Mouse (Mus musculus): ENCODE data around the gene Pnmal2. TPM values are rescaled to one million over a fixed set of nuclear protein-coding genes. Genes with fewer than 3 reads are reported as not detected.

Gene Pnmal2
- polyA plus RNA-seq, 1 experiment, result 135 TPM

DNA sequence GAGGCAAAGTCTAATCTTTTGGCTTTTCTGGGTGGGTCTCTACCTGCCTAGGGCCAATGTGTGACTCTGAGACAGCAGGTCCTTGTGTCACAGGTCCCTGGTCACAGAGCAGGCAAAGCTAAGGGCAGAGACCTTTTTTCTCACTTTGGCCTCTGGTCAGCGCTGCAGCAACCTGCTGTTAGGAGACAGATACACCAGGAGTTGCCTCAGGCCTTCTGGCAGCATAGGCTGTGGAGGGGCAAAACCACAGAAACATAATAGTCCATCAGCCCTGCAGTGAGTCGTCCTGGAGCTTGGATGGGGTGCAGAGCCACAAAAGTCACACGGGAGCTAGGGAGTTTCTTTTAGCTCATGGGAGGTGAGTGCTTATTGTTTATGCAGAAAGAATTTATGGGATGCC, 25.8 kb upstream of the Pnmal2 start:
- Histone ChIP-seq H3K27ac (ENCODE audit: insufficient read depth, low read length) (no peak overlapping the region), H3K4me1 (ENCODE audit: control insufficient read depth, insufficient read depth, low read length) (peaks cover 46% of the 10 kb centered on the region), H3K27me3 (ENCODE audit: control insufficient read depth, insufficient read depth, low read length) (no peaks in the 10 kb centered on the region), H3K4me3 (replicated peaks; ENCODE audit: insufficient read depth, low read depth, low read length) (no peak overlapping the region)
- TF ChIP-seq CTCF (IDR thresholded peaks at IDR 0.05; ENCODE audit: borderline replicate concordance, insufficient read depth, low read depth, low read length) (no peak), POLR2A (IDR thresholded peaks at IDR 0.05; ENCODE audit: borderline replicate concordance, insufficient read depth, low read length) (no peak)
- 14% methylated on average over 3 of the region's 3 CpGs for WGBS
- DNase-seq, result peak in 1 of 2 experiments; percentile 44

DNA sequence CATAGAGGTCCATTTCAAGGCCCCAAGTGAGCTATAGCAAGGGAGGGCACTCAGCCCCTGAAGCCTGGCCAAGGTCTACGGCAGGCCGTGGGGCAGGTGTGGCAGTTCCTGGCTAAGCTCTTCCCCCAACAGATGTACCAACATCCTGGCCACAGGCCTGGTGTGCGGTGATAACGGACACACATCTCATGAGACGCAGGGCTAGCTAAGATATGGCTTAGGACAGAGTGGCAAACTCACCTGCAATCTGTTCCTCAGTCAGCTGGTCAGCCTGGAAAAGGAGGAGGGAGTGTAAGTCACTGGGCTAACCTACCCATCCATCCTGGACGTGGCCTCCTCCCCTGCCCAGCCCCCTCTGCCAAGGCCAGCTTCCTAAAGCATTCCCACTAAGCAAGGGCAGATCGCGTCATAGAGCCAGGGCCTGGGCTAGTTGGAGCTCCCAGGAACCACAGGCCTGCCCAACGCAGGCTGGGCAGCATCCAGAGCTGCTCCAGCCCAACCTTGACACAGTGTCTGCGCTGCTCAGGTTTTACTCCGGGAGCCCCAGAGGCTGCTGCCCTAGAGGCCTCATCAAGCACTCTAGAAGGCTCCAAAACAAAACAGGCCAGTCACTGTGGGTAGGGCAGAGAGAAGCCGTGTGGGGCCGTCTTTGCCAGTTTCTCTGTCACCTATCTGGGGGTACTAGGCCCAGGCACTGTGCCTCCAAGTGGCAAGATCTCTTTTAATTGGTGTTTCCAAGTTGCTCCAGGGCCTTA, 24.9 kb upstream of the Pnmal2 start:
- Histone ChIP-seq H3K27ac (ENCODE audit: insufficient read depth, low read length) (peak overlapping the region; percentile 16), H3K27me3 (ENCODE audit: control insufficient read depth, insufficient read depth, low read length) (no peaks in the 10 kb centered on the region), H3K4me3 (replicated peaks; ENCODE audit: insufficient read depth, low read depth, low read length) (peak overlapping the region; percentile 34), H3K4me1 (ENCODE audit: control insufficient read depth, insufficient read depth, low read length) (peaks cover 46% of the 10 kb centered on the region)
- TF ChIP-seq POLR2A (IDR thresholded peaks at IDR 0.05; ENCODE audit: borderline replicate concordance, insufficient read depth, low read length) (no peak), CTCF (IDR thresholded peaks at IDR 0.05; ENCODE audit: borderline replicate concordance, insufficient read depth, low read depth, low read length) (no peak)
- WGBS, result 6% methylated on average over 13 of the region's 13 CpGs
- peak; percentile 46 to 55 for DNase-seq

DNA sequence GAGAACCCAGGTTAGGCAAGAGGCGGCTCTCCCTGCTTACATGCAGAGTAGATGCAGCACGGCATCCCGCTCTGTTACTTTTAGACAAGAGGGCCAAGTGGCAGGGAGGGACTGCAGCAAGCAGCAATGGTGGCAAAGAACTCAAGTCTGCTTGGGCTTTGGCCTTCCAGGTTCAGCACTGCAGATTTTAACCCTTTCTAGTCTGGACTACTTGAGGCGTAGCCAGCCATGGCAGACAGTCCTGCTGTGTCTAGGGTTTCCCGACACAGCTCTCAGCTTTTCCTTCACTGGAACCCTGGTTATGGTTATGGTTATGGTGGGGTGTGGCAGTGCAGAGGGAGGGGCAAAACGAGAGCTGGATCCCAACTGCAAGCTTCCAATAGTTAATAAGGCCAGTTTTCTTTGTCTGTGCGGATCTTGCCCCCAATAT, 24.3 kb upstream of the Pnmal2 start:
- WGBS, result 22% methylated on average over 7 of the region's 7 CpGs
- Histone ChIP-seq H3K27me3 (ENCODE audit: control insufficient read depth, insufficient read depth, low read length) (no peaks in the 10 kb centered on the region), H3K27ac (ENCODE audit: insufficient read depth, low read length) (peak overlapping the region; percentile 16), H3K4me1 (ENCODE audit: control insufficient read depth, insufficient read depth, low read length) (peaks cover 46% of the 10 kb centered on the region), H3K4me3 (replicated peaks; ENCODE audit: insufficient read depth, low read depth, low read length) (peak overlapping the region; percentile 33)
- no peak for DNase-seq
- TF ChIP-seq POLR2A (IDR thresholded peaks at IDR 0.05; ENCODE audit: borderline replicate concordance, insufficient read depth, low read length), result no peak
- TF ChIP-seq CTCF (IDR thresholded peaks at IDR 0.05; ENCODE audit: borderline replicate concordance, insufficient read depth, low read depth, low read length), result no peak

DNA sequence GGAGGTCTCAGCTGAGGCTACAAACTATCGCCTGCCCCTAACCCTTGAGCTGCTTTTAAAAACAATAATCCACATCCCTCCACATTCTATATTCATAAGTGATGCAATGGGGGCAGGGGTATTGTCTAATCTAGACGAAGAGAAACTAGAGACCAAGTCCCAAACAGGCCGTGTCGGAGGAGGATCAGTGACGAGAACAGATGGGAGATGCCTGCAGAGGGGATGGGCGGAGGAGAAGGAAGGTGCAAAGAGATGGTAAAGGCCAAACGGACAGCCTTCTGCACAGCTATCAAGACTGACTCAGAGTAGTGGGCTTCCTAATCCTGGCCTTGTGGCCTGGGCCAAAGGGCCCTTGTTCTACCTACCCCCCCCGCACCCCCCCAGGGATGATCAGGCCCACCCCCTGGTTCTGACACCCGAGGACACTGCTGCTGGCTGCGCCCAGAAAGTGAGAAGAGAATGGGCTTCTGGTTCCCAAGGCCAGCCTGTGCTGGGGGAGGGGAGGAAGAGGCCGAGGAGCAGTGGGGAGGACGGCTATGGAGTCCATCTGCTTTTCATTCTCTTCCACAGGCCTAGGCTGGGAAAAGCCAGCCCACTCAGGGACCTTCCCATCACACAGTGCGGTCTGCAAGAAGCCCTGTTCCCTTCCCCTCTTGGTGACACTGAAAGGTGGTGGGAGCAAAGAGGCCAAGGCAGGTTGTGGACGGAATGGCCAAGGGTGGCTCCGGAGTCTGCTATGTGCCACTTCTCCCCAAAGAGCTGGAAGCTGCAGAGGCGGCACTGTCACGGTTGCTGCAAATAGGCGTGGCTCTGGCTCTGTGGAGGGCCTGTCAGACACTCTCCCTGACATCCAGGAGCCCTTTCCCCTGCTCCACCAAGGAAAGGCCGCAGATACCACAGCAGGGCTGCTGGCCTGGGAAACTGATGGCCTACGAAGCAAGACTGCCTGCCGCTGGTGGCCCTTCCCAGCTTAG, 23.4 kb upstream of the Pnmal2 start:
- Histone ChIP-seq H3K27me3 (ENCODE audit: control insufficient read depth, insufficient read depth, low read length) (no peaks in the 10 kb centered on the region), H3K27ac (ENCODE audit: insufficient read depth, low read length) (peak overlapping the region; percentile 76), H3K4me1 (ENCODE audit: control insufficient read depth, insufficient read depth, low read length) (peaks cover 39% of the 10 kb centered on the region), H3K4me3 (replicated peaks; ENCODE audit: insufficient read depth, low read depth, low read length) (peak overlapping the region; percentile 97)
- DNase-seq, result peak; percentile 60 to 62
- WGBS, result 6% methylated on average over 21 of the region's 21 CpGs
- TF ChIP-seq POLR2A (IDR thresholded peaks at IDR 0.05; ENCODE audit: borderline replicate concordance, insufficient read depth, low read length), result no peak
- no peak for TF ChIP-seq CTCF (IDR thresholded peaks at IDR 0.05; ENCODE audit: borderline replicate concordance, insufficient read depth, low read depth, low read length)

DNA sequence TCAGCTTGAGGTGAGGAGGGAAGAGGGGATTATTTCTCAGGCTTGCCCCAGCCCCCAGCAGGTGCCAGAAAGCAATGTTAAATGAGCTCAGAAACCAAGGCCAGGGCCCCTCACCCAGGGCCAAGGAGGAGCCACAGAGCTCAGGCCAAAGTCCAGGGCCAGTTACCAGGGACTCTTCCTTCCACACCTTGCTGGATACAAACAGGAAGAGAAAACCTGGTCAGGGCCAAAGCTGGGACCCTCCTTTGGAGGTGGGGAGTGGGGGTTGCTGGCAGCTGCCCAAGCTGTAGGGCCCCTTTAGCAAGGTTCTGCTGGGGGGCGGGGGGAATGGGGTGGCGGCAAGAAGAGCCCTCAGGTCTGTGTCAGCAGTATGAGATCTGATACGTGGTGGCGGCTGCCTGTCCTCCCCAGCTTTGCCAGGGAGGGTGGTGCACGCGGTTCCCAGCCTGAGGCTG, 22.6 kb upstream of the Pnmal2 start:
- 5% methylated on average over 6 of the region's 6 CpGs for WGBS
- peak overlapping the region; percentile 76 for H3K27ac ChIP-seq (ENCODE audit: insufficient read depth, low read length)
- H3K27me3 ChIP-seq (ENCODE audit: control insufficient read depth, insufficient read depth, low read length), result no peaks in the 10 kb centered on the region
- TF ChIP-seq POLR2A (IDR thresholded peaks at IDR 0.05; ENCODE audit: borderline replicate concordance, insufficient read depth, low read length) (no peak), CTCF (IDR thresholded peaks at IDR 0.05; ENCODE audit: borderline replicate concordance, insufficient read depth, low read depth, low read length) (no peak)
- peaks cover 31% of the 10 kb centered on the region for H3K4me1 ChIP-seq (ENCODE audit: control insufficient read depth, insufficient read depth, low read length)
- peak overlapping the region; percentile 97 for H3K4me3 ChIP-seq (replicated peaks; ENCODE audit: insufficient read depth, low read depth, low read length)
- DNase-seq, result peak in 1 of 2 experiments; percentile 45

DNA sequence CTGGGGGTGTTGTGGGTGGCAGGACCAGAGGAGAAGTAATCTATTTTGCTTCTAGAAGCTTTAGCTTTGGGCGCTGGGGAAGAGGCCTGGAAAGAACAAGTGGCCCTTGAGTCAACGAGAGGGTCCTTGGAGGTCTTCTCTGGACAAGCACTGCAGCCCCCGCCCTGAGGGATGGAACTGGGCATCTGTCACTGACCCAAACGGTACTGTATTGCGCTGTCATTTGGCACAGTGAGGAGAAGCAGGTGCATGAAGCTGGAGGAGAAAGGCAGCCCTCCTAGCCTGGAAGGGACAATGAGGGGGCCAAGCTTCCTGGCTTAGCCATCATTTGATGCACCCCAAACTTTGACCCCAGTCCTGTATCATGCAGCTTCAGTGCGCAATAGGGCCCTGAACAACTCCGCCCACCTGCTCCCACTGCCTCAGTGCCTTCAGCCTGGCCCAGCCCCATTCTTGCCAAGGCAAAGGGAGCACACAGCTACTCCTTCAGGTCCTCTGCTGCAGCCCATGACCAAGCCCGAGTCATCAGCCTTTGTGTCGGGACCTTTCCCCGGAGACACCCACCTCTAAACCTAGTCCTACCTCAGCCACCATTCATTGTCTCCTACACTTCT, 22.0 kb upstream of the Pnmal2 start:
- 5% methylated on average over 10 of the region's 10 CpGs for WGBS
- Histone ChIP-seq H3K27ac (ENCODE audit: insufficient read depth, low read length) (peak overlapping the region; percentile 92), H3K4me1 (ENCODE audit: control insufficient read depth, insufficient read depth, low read length) (peaks cover 26% of the 10 kb centered on the region), H3K27me3 (ENCODE audit: control insufficient read depth, insufficient read depth, low read length) (no peaks in the 10 kb centered on the region), H3K4me3 (replicated peaks; ENCODE audit: insufficient read depth, low read depth, low read length) (peak overlapping the region; percentile 97)
- peak; percentile 69 to 71 for DNase-seq
- TF ChIP-seq CTCF (IDR thresholded peaks at IDR 0.05; ENCODE audit: borderline replicate concordance, insufficient read depth, low read depth, low read length), result no peak
- peak; percentile 51; the same call in 1 of the 2 replicates for TF ChIP-seq POLR2A (IDR thresholded peaks at IDR 0.05; ENCODE audit: borderline replicate concordance, insufficient read depth, low read length)
